Mouse (Mus musculus): ENCODE results near the gene Noxo1.

- TF ChIP-seq CTCF (IDR thresholded peaks at IDR 0.05; ENCODE audit: extremely low read depth, insufficient read depth, low read length) (no peak), POLR2A (IDR thresholded peaks at IDR 0.05; ENCODE audit: extremely low read depth, insufficient read depth, low read length) (no peak)
Observed at GRCm38 (mm10) chr17:24686514-24686913, 9.5 kb upstream of the Noxo1 start.
